ENCODE assay signal across 8 mouse cellular contexts in the genomic region with DNA sequence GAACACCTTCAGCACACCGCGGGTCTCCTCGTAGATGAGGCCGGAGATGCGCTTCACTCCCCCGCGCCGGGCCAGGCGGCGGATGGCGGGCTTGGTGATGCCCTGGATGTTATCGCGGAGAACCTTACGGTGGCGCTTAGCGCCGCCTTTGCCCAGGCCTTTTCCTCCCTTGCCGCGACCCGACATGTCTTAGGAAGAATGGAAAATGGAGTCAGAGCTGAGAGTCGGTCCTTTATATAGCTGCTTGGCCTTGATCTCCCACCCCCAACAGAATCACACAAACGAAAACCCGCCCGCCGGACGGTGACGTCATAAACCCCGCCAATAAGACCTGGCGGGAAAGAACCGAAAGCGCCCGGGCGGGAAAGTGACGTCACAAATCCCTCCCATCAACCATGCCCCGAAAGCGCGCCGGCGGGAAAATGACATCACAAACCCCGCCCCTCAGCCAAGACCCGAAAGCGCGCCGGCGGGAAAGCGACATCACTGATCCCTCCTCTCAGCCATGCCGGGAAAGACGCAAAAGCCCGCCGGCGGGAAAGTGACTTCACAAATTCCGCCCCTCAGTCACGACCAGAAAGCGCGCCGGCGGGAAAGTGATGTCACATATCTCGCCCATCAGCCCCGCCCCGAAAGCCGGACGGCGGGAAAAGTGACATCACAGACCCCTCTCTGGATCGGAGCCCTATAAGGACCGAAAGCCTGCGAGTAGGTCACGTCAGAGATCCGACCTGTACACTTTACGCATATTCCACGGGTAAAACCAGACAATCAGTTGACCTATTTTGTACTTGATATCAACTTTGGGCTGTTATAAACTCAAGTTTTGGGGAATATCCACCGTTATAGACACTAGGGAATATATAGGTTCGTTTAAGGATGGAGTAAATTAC. TPM values are rescaled to one million over a fixed set of nuclear protein-coding genes. Genes with fewer than 3 reads are reported as not detected.
DNase-seq lines count a peak whose midpoint lies in the region; ATAC-seq lines count a peak whose summit lies in the region.

A gene (minus strand): TSS at position 259 of the 893 bp plus-strand sequence.

- WGBS in hindbrain, embryonic 16.5 days: under 1% methylated on average over 62 of the region's 72 CpGs

- H3K4me1 ChIP-seq in hindbrain, embryonic 16.5 days (ENCODE audit: control insufficient read depth, insufficient read depth, low read depth, low read length): peaks cover 18% of the 10 kb centered on the region

- H3K27ac ChIP-seq in hindbrain, embryonic 16.5 days (ENCODE audit: low read depth, low read length): peak within 1 kb of the TSS; percentile 82

- no peaks in the 10 kb centered on the region for H3K36me3 ChIP-seq in hindbrain, embryonic 16.5 days (ENCODE audit: control insufficient read depth, insufficient read depth, low read length)

- peak within 1 kb of the TSS; percentile 51 for H3K4me3 ChIP-seq in hindbrain, embryonic 16.5 days (ENCODE audit: low read length)

- peak within 1 kb of the TSS; percentile 94 for H3K4me2 ChIP-seq in hindbrain, embryonic 16.5 days (ENCODE audit: low read length)

- H3K27me3 ChIP-seq in hindbrain, embryonic 16.5 days (replicated peaks; ENCODE audit: control insufficient read depth, insufficient read depth, low read length): no peaks in the 10 kb centered on the region

- H3K9me3 ChIP-seq in hindbrain, embryonic 16.5 days (ENCODE audit: control insufficient read depth, low read length): no peaks in the 10 kb centered on the region

- peak within 1 kb of the TSS; percentile 63 for H3K9ac ChIP-seq in hindbrain, embryonic 16.5 days (ENCODE audit: low read depth, low read length)

- peak; percentile 99 for DNase-seq in ZHBTc4 (ENCODE audit: low read depth, low spot score)
- DNase-seq in cerebellum, postnatal 4 days (ENCODE audit: low spot score in 2 of 2): peak; percentile 95 to 98
- DNase-seq in gastrocnemius, adult 18-20 months (ENCODE audit: low spot score): peak; percentile 90
- DNase-seq in left cerebral cortex, adult 11 months (ENCODE audit: low spot score): peak; percentile 96
- DNase-seq in lung, postnatal 36 days: peak; percentile 99
- peak; percentile 99 for DNase-seq in retina, embryonic 14.5 days (ENCODE audit: low spot score)
- DNase-seq in thymus, postnatal 36 days: peak; percentile 98

- peak; percentile 84 for ATAC-seq in hindbrain, embryonic 16.5 days

RNA-seq across cellular contexts. Expression of the gene that starts here (rescaled TPM):
- 1 to 10 TPM in 1 of 2 experiments, under 1 TPM in 1; 0.89 to 2.8 TPM for total RNA-seq in gastrocnemius, adult 18-20 months (2021)
- not detected in 2 replicates for polyA plus RNA-seq in hindbrain, embryonic 16.5 days (2015; fragmentation: Nextera tagmentation; extraction: Ambion mirVana)

Comparison
In these comparisons a context has a peak if more than half of its experiments do, and no peak if none do; other contexts are left out.
1. Peak in every context shown above with its lines: DNase-seq, ATAC-seq, H3K4me3 ChIP-seq and H3K27ac ChIP-seq.
2. Peak in ATAC-seq, H3K4me3 ChIP-seq, H3K27ac ChIP-seq, H3K9ac ChIP-seq and H3K4me2 ChIP-seq in hindbrain, embryonic 16.5 days; RNA of the gene not detected or under 1 TPM.